Mouse (Mus musculus) forebrain, postnatal 0 days (tissue): ENCODE data around the gene Sspo. TPM values are rescaled to one million over a fixed set of nuclear protein-coding genes. Genes with fewer than 3 reads are reported as not detected.

Experiments
- ATAC-seq: fragments of 200-750 bp; cut with Nextera tagmentation; 2 replicates; pipeline ENCODE4 v1.8.0; 2017; ENCODE audit warnings: mild to moderate bottlenecking, moderate library complexity
- DNase-seq: peaks from one replicate; pipeline ENCODE4 v3.0.0-alpha.2; 2015
- H3K27ac ChIP-seq: fragments of 300-500 bp; sonication (generic); 2 replicates; pipeline ENCODE4 v1.5.1; 2014; ENCODE audit warnings: low read depth, mild to moderate bottlenecking, antibody characterized with exemption, low read length, moderate library complexity, mixed read lengths
- H3K27me3 ChIP-seq: fragments of 300-500 bp; sonication (generic); 2 replicates; pipeline ENCODE4 v1.6.1; 2014; ENCODE audit warnings: mild to moderate bottlenecking, low read length, mixed read lengths; ENCODE audit not compliant: insufficient read depth
- H3K36me3 ChIP-seq: fragments of 300-500 bp; sonication (generic); 2 replicates; pipeline ENCODE4 v1.6.1; 2014; ENCODE audit warnings: mild to moderate bottlenecking, moderate library complexity; ENCODE audit not compliant: insufficient read depth
- H3K4me1 ChIP-seq: fragments of 300-500 bp; sonication (generic); 2 replicates; pipeline ENCODE4 v1.6.1; 2014; ENCODE audit warnings: antibody characterized with exemption; ENCODE audit not compliant: insufficient read depth
- H3K4me2 ChIP-seq: fragments of 300-500 bp; sonication (generic); 2 replicates; pipeline ENCODE4 v1.6.1; 2014; ENCODE audit warnings: low read depth, mild to moderate bottlenecking, moderate library complexity
- H3K4me3 ChIP-seq: fragments of 300-500 bp; sonication (generic); 2 replicates; pipeline ENCODE4 v1.5.1; 2014; ENCODE audit warnings: low read depth, low read length, mixed read lengths
- H3K9ac ChIP-seq: fragments of 300-500 bp; sonication (generic); 2 replicates; pipeline ENCODE4 v1.6.1; 2014; ENCODE audit warnings: mild to moderate bottlenecking
- H3K9me3 ChIP-seq: fragments of 300-500 bp; sonication (generic); 2 replicates; pipeline ENCODE4 v1.6.1; 2016; ENCODE audit warnings: low read length
- CTCF ChIP-seq: sonication (generic); IDR thresholded peaks from 2 replicates; pipeline ENCODE4 v1.5.1; 2016; ENCODE audit warnings: antibody characterized with exemption, control low read depth, low read depth
- WGBS: fragments of 180-500 bp; shearing (Covaris S2); extraction: QIAGEN DNeasy Blood & Tissue Kit; methylation state at CpG from one replicate; pipeline ENCODE4 v1.1.7; 2014; 5-methylcytosine and 5-hydroxymethylcytosine counted together
- polyA plus RNA-seq: library from polyadenylated mRNA; unstranded; fragments of >200 nt; fragmentation: Nextera tagmentation; extraction: Ambion mirVana; gene quantifications from 2 replicates; pipeline ENCODE4 v1.2.1, GENCODE M21; 2015
- total RNA-seq: library from RNA; depleted of rRNA; stranded (reverse); fragments of >200 nt; gene quantifications from 2 replicates; pipeline ENCODE4 v1.2.3, GENCODE M21; 2014

The Sspo gene
- total and polyA plus RNA-seq, 2 experiments from 2014 or later: 0.24 to 0.27 TPM

DNA sequence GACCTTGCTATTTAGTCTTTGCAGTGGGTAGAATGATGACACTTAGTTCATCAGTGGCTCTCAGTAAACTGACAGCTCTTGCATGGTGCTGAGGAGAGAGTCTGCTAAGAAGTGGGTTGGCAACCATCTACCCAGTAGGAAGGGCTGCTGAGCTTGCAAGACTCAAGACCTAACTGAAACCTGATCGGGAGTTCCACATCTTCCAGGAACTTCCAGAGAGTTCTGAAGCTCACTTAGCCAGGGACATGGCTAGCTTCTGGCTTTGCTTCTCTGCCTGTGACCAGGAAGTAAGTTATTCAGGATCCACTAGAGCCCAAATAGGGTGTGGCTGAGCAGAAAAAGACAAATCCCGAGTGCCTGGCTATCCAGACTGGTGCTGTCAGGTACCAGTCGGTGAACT, 35.4 kb upstream of the Sspo start:
- Histone ChIP-seq H3K4me3 (no peak overlapping the region), H3K4me2 (no peak overlapping the region), H3K36me3 (peaks cover 100% of the 10 kb centered on the region), H3K4me1 (no peaks in the 10 kb centered on the region), H3K27ac (no peak overlapping the region), H3K9ac (no peak overlapping the region), H3K9me3 (no peaks in the 10 kb centered on the region), H3K27me3 (no peaks in the 10 kb centered on the region)
- TF ChIP-seq CTCF: no peak
- no peak for DNase-seq
- 92% methylated on average over 3 of the region's 3 CpGs for WGBS
- no peak for ATAC-seq

DNA sequence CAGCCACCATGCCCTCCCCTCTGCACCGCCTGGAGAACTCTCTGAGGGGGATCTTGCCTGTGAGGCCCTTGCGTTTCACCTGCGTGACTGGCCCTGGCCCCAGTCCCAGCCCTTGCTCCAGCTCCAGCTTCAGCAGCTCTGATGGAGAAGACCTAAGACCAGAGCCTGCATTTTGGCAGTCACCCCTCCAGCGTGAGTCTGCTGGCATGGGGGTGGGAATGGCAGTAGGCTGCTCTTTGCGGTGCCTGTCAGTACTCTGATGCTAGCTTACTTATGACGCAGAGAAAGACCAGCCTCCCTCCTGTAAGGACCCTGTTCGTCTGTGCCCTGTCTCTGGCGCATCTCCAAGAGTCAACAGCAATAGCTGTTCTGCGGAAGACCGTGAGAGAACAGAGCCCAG, 34.9 kb upstream of the Sspo start:
- no peak overlapping the region for H3K27ac ChIP-seq
- ATAC-seq (no peak; the same call in 1 of the 2 replicates), DNase-seq (no peak)
- H3K4me1 ChIP-seq: no peaks in the 10 kb centered on the region
- no peak overlapping the region for H3K4me3 ChIP-seq
- no peaks in the 10 kb centered on the region for H3K27me3 ChIP-seq
- WGBS: 71% methylated on average over 10 of the region's 10 CpGs
- peaks cover 100% of the 10 kb centered on the region for H3K36me3 ChIP-seq
- no peak overlapping the region for H3K9ac ChIP-seq
- TF ChIP-seq CTCF: no peak
- no peaks in the 10 kb centered on the region for H3K9me3 ChIP-seq
- H3K4me2 ChIP-seq: no peak overlapping the region

DNA sequence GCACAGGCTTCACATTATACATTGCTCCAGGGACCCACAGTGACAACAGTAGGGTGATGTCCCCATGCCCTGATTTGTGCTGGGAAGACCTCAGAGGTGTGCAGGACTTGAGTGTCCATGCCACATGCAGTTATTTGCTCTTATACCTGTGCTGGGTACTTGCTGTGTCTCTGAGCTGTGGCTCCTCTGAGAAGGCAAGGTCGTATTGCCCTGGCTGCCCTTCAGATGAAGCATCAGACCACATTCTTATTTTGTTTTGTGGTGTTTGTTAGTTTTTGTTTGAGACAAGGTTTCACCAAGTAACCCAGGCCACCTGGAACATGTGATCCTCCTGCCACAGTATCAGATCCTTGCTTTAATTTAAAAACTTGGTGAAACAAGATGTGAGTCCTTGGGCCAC, 33.1 kb upstream of the Sspo start:
- TF ChIP-seq CTCF: no peak
- Histone ChIP-seq H3K4me3 (no peak overlapping the region), H3K9ac (no peak overlapping the region), H3K27me3 (no peaks in the 10 kb centered on the region), H3K4me1 (no peaks in the 10 kb centered on the region), H3K4me2 (no peak overlapping the region), H3K9me3 (no peaks in the 10 kb centered on the region), H3K27ac (no peak overlapping the region), H3K36me3 (peaks cover 89% of the 10 kb centered on the region)
- DNase-seq: no peak
- no peak for ATAC-seq
- 89% methylated on average over 1 of the region's 1 CpGs for WGBS

DNA sequence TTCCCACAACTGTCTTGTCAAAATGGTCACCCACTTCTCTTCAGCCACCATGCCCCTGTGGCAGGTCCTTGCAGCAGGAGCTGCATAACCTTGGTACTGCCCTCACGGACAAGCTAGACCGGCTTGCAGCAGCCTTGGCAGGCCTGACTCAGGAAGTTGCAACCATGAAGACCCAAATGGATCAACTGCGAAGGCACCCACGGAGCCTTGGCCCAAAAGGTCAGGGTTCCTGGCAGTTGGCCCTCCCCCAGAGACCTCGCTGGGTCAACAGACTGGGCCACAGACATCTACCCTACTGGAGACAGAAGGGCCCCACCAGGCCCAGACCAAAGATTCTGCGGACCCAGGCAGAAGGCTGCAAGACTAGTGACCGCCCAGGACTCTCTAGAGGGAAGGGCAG, 32.4 kb upstream of the Sspo start:
- DNase-seq (no peak), ATAC-seq (no peak)
- H3K9ac ChIP-seq: no peak overlapping the region
- TF ChIP-seq CTCF: no peak
- no peaks in the 10 kb centered on the region for H3K27me3 ChIP-seq
- H3K4me2 ChIP-seq: no peak overlapping the region
- H3K4me3 ChIP-seq: no peak overlapping the region
- no peak overlapping the region for H3K27ac ChIP-seq
- H3K9me3 ChIP-seq: no peaks in the 10 kb centered on the region
- no peaks in the 10 kb centered on the region for H3K4me1 ChIP-seq
- peaks cover 82% of the 10 kb centered on the region for H3K36me3 ChIP-seq
- WGBS: 97% methylated on average over 7 of the region's 7 CpGs

DNA sequence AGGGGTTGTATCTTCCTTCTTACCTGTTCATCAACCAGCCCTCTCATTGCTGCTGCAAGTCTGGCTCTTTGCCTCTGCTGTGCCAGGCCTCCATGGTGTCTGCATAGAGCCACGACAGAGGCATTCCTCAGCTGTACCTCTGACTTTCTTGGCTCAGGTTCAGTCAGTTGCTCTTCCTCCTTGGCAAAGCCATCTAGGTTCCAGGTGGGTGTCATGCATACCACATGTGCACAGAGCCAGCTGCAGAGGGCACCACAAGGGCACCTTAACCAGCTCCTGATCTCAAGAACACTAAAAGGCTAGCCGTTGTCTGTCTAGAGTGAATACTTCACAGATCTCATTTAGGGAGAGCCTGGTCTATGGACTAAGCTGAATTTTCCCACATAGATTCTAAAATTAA, 31.5 kb upstream of the Sspo start:
- no peak for ATAC-seq
- no peak for DNase-seq
- H3K4me2 ChIP-seq: no peak overlapping the region
- no peak for TF ChIP-seq CTCF
- H3K27me3 ChIP-seq: no peaks in the 10 kb centered on the region
- no peak overlapping the region for H3K4me3 ChIP-seq
- H3K9me3 ChIP-seq: no peaks in the 10 kb centered on the region
- H3K4me1 ChIP-seq: no peaks in the 10 kb centered on the region
- no peak overlapping the region for H3K9ac ChIP-seq
- peaks cover 73% of the 10 kb centered on the region for H3K36me3 ChIP-seq
- 83% methylated on average over 2 of the region's 2 CpGs for WGBS
- no peak overlapping the region for H3K27ac ChIP-seq

DNA sequence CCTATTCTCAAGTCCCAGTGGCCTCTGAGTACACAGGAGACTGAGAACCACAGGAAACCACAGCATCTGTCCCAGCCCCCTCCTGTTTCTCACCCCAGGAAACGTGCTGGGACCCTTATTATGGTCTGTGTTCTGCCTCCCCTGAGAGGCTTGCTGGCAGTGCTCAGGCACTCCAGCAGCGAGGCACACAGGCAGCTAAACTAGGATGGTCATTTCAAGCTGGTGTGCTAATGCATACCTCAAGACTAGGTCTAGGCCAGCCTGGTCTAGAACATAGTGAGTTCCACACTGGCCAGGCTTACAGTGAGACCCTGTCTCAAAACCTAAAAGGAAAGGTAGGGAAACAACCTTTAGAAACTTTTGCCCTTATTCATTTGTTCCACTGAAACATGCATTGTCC, 27.4 kb upstream of the Sspo start:
- Histone ChIP-seq H3K4me3 (no peak overlapping the region), H3K36me3 (peaks cover 32% of the 10 kb centered on the region), H3K4me2 (no peak overlapping the region), H3K27ac (no peak overlapping the region), H3K9me3 (no peaks in the 10 kb centered on the region), H3K9ac (no peak overlapping the region), H3K27me3 (no peaks in the 10 kb centered on the region), H3K4me1 (no peaks in the 10 kb centered on the region)
- WGBS: 14% methylated on average over 2 of the region's 2 CpGs
- DNase-seq (no peak), ATAC-seq (no peak; the same call in 1 of the 2 replicates)
- no peak for TF ChIP-seq CTCF

DNA sequence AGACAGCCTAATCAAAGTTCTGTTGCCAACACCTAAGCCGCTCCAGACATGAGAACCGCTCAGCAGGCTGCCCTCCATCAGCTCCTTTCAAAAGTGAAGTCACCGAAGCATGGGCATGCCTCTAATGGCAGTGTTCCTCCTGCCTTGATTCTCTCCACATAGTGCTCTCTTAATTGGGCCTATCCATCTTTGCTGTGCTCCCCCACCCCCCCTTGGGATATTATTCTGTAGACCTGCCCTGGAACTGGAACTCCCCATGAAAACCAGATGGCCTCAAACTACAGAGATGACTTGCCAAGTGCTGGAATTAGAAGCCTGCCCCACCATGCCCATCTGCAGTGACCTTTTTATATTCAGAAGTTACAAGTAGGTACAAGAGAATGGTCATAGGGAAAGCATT, 24.7 kb upstream of the Sspo start:
- Histone ChIP-seq H3K36me3 (peaks cover 5% of the 10 kb centered on the region; the same call in 1 of the 2 replicates), H3K27me3 (no peaks in the 10 kb centered on the region), H3K4me1 (no peaks in the 10 kb centered on the region), H3K9me3 (no peaks in the 10 kb centered on the region), H3K4me2 (no peak overlapping the region), H3K9ac (no peak overlapping the region), H3K27ac (no peak overlapping the region), H3K4me3 (no peak overlapping the region)
- TF ChIP-seq CTCF: no peak
- ATAC-seq (no peak), DNase-seq (no peak)
- 67% methylated on average over 3 of the region's 3 CpGs for WGBS

DNA sequence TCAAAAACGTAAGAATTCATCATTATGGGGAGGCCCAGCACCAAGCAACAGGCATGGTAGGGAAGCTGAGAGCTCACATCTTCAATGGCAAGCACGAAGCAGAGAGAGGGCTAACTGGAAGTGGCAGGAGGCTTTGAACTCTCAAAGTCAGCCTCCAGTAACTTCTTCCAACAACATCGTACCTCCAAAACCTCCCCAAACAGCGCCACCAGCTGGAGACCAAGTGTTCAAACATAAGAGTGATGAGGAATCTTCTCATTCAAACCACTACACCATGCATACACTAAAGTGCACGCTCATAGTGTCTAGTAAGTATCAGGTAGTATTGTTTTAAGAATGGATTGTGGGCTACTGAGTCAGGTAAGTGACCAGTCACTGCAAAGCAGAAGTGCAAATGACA, 24.0 kb upstream of the Sspo start:
- no peak for DNase-seq
- ATAC-seq: no peak
- no peak overlapping the region for H3K9ac ChIP-seq
- no peak overlapping the region for H3K27ac ChIP-seq
- no peak overlapping the region for H3K4me3 ChIP-seq
- no peaks in the 10 kb centered on the region for H3K27me3 ChIP-seq
- no peaks in the 10 kb centered on the region for H3K36me3 ChIP-seq
- no peaks in the 10 kb centered on the region for H3K4me1 ChIP-seq
- WGBS: 72% methylated on average over 5 of the region's 5 CpGs
- TF ChIP-seq CTCF: no peak
- H3K4me2 ChIP-seq: no peak overlapping the region
- H3K9me3 ChIP-seq: no peaks in the 10 kb centered on the region
